Mouse (Mus musculus): ENCODE data around the gene Slc9a4. TPM values are rescaled to one million over a fixed set of nuclear protein-coding genes. Genes with fewer than 3 reads are reported as not detected.

The Slc9a4 gene
- polyA plus RNA-seq, 1 experiment: not detected

- H3K27me3 ChIP-seq (replicated peaks): peaks cover 4% of the 10 kb centered on the region
- no peak overlapping the region for H3K4me3 ChIP-seq (replicated peaks)
- TF ChIP-seq FLI1 (IDR thresholded peaks at IDR 0.05; ENCODE audit: low read length) (no peak), GATA1 (IDR thresholded peaks at IDR 0.05; ENCODE audit: borderline replicate concordance, low read length) (no peak)
- no peaks in the 10 kb centered on the region for H3K36me3 ChIP-seq (replicated peaks; ENCODE audit: low read length)
- H3K4me1 ChIP-seq: peaks cover 4% of the 10 kb centered on the region; the same call in 1 of the 2 replicates
- H3K9me3 ChIP-seq: no peaks in the 10 kb centered on the region
Measured at GRCm38 (mm10) chr1:40632407-40633062, 52.7 kb downstream of the Slc9a4 start.

- no peaks in the 10 kb centered on the region for H3K36me3 ChIP-seq (replicated peaks; ENCODE audit: low read length)
- no peak overlapping the region for H3K4me3 ChIP-seq (replicated peaks)
- TF ChIP-seq FLI1 (IDR thresholded peaks at IDR 0.05; ENCODE audit: low read length): no peak
- no peak for TF ChIP-seq GATA1 (IDR thresholded peaks at IDR 0.05; ENCODE audit: borderline replicate concordance, low read length)
- no peaks in the 10 kb centered on the region for H3K9me3 ChIP-seq
- peaks cover 4% of the 10 kb centered on the region; the same call in 1 of the 2 replicates for H3K4me1 ChIP-seq
- H3K27me3 ChIP-seq (replicated peaks): no peaks in the 10 kb centered on the region
Measured at GRCm38 (mm10) chr1:40634608-40635007, 54.7 kb downstream of the Slc9a4 start.

GRCm38 (mm10) chr1:40648234-40648633 is 68.4 kb downstream of the Slc9a4 start:
- Histone ChIP-seq H3K27me3 (replicated peaks) (no peaks in the 10 kb centered on the region), H3K4me3 (replicated peaks) (no peak overlapping the region), H3K9me3 (peaks cover 4% of the 10 kb centered on the region; the same call in 1 of the 2 replicates), H3K4me1 (no peaks in the 10 kb centered on the region), H3K36me3 (replicated peaks; ENCODE audit: low read length) (no peaks in the 10 kb centered on the region)
- TF ChIP-seq FLI1 (IDR thresholded peaks at IDR 0.05; ENCODE audit: low read length) (no peak), GATA1 (IDR thresholded peaks at IDR 0.05; ENCODE audit: borderline replicate concordance, low read length) (no peak)

GRCm38 (mm10) chr1:40650803-40651497 is 71.1 kb downstream of the Slc9a4 start:
- Histone ChIP-seq H3K4me3 (replicated peaks) (no peak overlapping the region), H3K4me1 (no peaks in the 10 kb centered on the region), H3K9me3 (peaks cover 7% of the 10 kb centered on the region; the same call in 1 of the 2 replicates), H3K36me3 (replicated peaks; ENCODE audit: low read length) (no peaks in the 10 kb centered on the region), H3K27me3 (replicated peaks) (no peaks in the 10 kb centered on the region)
- TF ChIP-seq FLI1 (IDR thresholded peaks at IDR 0.05; ENCODE audit: low read length): no peak
- TF ChIP-seq GATA1 (IDR thresholded peaks at IDR 0.05; ENCODE audit: borderline replicate concordance, low read length): no peak

- no peaks in the 10 kb centered on the region for H3K4me1 ChIP-seq
- no peak for TF ChIP-seq FLI1 (IDR thresholded peaks at IDR 0.05; ENCODE audit: low read length)
- no peak for TF ChIP-seq GATA1 (IDR thresholded peaks at IDR 0.05; ENCODE audit: borderline replicate concordance, low read length)
- H3K36me3 ChIP-seq (replicated peaks; ENCODE audit: low read length): no peaks in the 10 kb centered on the region
- 0 out of 2 replicates have a peak, but pooled peaks cover 3% of the 10 kb centered on the region for H3K9me3 ChIP-seq
- no peaks in the 10 kb centered on the region for H3K27me3 ChIP-seq (replicated peaks)
- H3K4me3 ChIP-seq (replicated peaks): no peak overlapping the region
Measured at GRCm38 (mm10) chr1:40657035-40657434, 77.2 kb downstream of the Slc9a4 start.

- H3K9me3 ChIP-seq: 0 out of 2 replicates have a peak, but pooled peaks cover 3% of the 10 kb centered on the region
Measured at GRCm38 (mm10) chr1:40657978-40658496, 78.2 kb downstream of the Slc9a4 start.

GRCm38 (mm10) chr1:40659017-40659416 is 79.1 kb downstream of the Slc9a4 start:
- Histone ChIP-seq H3K27me3 (replicated peaks) (peaks cover 5% of the 10 kb centered on the region), H3K4me1 (no peaks in the 10 kb centered on the region), H3K4me3 (replicated peaks) (no peak overlapping the region), H3K9me3 (0 out of 2 replicates have a peak, but pooled peaks cover 3% of the 10 kb centered on the region), H3K36me3 (replicated peaks; ENCODE audit: low read length) (no peaks in the 10 kb centered on the region)
- TF ChIP-seq GATA1 (IDR thresholded peaks at IDR 0.05; ENCODE audit: borderline replicate concordance, low read length) (no peak), FLI1 (IDR thresholded peaks at IDR 0.05; ENCODE audit: low read length) (no peak)

More at GRCm38 (mm10) chr1:40657978-40658496, 78.2 kb downstream of the Slc9a4 start:
- no peak overlapping the region for H3K4me3 ChIP-seq (replicated peaks)
- no peak for TF ChIP-seq GATA1 (IDR thresholded peaks at IDR 0.05; ENCODE audit: borderline replicate concordance, low read length)
- no peak for TF ChIP-seq FLI1 (IDR thresholded peaks at IDR 0.05; ENCODE audit: low read length)
- no peaks in the 10 kb centered on the region for H3K4me1 ChIP-seq
- H3K27me3 ChIP-seq (replicated peaks): peaks cover 2% of the 10 kb centered on the region
- H3K36me3 ChIP-seq (replicated peaks; ENCODE audit: low read length): no peaks in the 10 kb centered on the region

- TF ChIP-seq FLI1 (IDR thresholded peaks at IDR 0.05; ENCODE audit: low read length) (no peak), GATA1 (IDR thresholded peaks at IDR 0.05; ENCODE audit: borderline replicate concordance, low read length) (no peak)
- Histone ChIP-seq H3K4me3 (replicated peaks) (no peak overlapping the region), H3K4me1 (no peaks in the 10 kb centered on the region), H3K27me3 (replicated peaks) (peaks cover 5% of the 10 kb centered on the region), H3K36me3 (replicated peaks; ENCODE audit: low read length) (no peaks in the 10 kb centered on the region), H3K9me3 (0 out of 2 replicates have a peak, but pooled peaks cover 3% of the 10 kb centered on the region)
Measured at GRCm38 (mm10) chr1:40659496-40659895, 79.6 kb downstream of the Slc9a4 start.

- Histone ChIP-seq H3K27me3 (replicated peaks) (peaks cover 12% of the 10 kb centered on the region), H3K4me3 (replicated peaks) (no peak overlapping the region), H3K4me1 (no peaks in the 10 kb centered on the region), H3K36me3 (replicated peaks; ENCODE audit: low read length) (no peaks in the 10 kb centered on the region), H3K9me3 (no peaks in the 10 kb centered on the region)
- TF ChIP-seq GATA1 (IDR thresholded peaks at IDR 0.05; ENCODE audit: borderline replicate concordance, low read length) (no peak), FLI1 (IDR thresholded peaks at IDR 0.05; ENCODE audit: low read length) (no peak)
Measured at GRCm38 (mm10) chr1:40660838-40661237, 81.0 kb downstream of the Slc9a4 start.

Data from megakaryocyte, embryonic 14.5 days (primary cell).